Mouse (Mus musculus): Measurements from ENCODE around the gene Lmna. TPM values are rescaled to one million over a fixed set of nuclear protein-coding genes. Genes with fewer than 3 reads are reported as not detected.

Gene Lmna
- total RNA-seq, 2 experiments from 2014 or later, result 75.3 to 79.8 TPM

- intact Hi-C loops (cut with DNase I), result loop anchor here (2.0 kb wide), 1 partner anchor 118 kb away; no protein-coding TSS in a partner anchor
- peak; percentile 80 to 81 for DNase-seq
These were observed 16.7 kb upstream of the Lmna start for GRCm38 (mm10) chr3:88526157-88527131.

GRCm38 (mm10) chr3:88525021-88525420 is 15.3 kb upstream of the Lmna start:
- DNase-seq, result no peak
- intact Hi-C loops (cut with DNase I), result no loop called here

DNA sequence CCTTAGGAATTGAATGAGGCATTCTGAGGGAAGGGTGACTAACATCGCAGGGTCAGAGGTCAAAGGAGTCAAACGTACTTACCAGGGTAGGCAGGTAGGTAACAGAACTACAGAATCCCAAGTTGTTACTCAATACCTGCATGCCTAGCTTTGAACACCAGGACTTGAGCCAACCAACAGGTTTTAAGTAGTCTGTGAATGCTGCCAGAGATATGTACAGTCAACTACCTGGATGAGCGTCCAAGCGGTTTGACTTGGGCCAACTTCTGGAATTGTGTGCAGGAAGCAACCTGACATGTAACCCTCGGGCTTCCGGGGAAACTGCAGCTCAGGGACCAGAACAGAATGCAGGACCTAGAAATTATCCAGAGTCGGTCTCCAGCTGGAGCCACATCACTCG is 13.3 kb upstream of the Lmna start:
- no peak for DNase-seq
- intact Hi-C loops (cut with DNase I), result loop anchor here (1.0 kb wide), 1 partner anchor 36 kb away; no protein-coding TSS in a partner anchor

DNA sequence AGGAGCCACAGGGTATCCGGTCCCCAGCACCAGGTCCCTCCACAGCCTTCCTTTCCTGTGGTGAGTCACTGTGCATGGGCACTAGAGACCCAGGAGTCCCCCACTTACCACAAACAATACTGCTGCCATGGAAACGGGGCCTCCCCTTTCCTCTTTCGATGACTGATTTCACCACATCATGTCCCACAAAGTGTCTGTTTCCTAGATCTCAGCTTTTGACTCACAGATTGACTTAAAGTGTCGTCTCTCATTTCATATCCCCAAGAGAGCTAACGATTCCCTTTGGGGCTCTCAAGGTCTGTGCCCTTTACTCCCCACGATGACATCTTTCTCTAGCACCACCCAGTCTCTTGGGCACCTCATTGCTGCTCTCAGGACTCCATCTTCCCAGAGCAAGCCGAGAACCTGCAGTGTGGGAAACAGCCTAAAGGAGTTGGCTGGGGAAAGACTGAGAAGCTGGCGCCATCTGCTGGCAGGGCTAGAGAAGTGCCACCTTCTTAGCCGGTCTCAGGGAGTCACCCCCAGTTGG is 12.1 kb upstream of the Lmna start:
- intact Hi-C loops (cut with DNase I), result loop anchor here (1.0 kb wide), 1 partner anchor 39 kb away; no protein-coding TSS in a partner anchor
- peak; percentile 59 to 64 for DNase-seq

DNA sequence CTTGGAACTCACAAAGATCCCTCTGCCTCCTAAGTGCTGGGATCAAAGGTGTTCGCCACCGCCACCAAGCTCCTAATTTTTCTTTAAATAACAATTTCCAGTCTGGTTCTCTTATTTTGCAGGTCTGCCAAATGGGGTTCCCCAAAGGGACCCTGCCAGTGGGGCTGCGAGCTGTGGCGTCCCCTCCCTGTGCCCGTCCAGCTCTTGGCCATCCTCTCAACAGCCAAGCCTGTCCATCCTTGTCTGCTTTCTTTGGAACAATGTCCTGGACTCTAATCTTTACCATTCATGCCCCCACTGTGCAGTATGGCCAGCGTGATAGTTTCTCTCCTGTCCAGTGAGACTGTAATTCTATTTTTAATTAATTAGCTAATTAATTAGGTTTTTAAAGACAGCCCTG is 11.4 kb upstream of the Lmna start:
- intact Hi-C loops (cut with DNase I), result loop anchor here (1.0 kb wide), 1 partner anchor 38 kb away; no protein-coding TSS in a partner anchor
- DNase-seq, result no peak

DNA sequence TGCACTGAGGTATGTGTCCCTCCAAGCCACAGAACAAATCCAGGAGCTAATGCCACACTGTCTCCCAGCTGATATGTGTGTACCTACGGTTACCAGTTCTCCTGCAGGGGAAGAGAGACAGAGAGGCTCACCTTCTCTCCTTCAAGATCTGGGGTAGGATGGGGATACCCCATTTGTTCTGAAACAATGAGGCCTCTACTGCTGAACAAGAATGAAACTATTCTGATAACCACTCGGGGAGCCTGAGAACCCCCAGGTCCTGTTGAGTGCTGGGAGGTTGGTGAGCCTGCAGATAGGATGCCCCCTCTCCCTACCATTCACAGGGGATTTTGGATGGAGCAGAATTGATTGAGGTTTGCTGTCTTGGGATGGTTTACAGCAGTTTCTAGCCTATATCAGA is 10.3 kb upstream of the Lmna start:
- intact Hi-C loops (cut with DNase I), result no loop called here
- no peak for DNase-seq

GRCm38 (mm10) chr3:88518411-88518810 is 8.7 kb upstream of the Lmna start:
- intact Hi-C loops (cut with DNase I), result no loop called here
- DNase-seq, result no peak

GRCm38 (mm10) chr3:88516407-88516806 is 6.7 kb upstream of the Lmna start:
- DNase-seq, result no peak
- intact Hi-C loops (cut with DNase I), result no loop called here

DNA sequence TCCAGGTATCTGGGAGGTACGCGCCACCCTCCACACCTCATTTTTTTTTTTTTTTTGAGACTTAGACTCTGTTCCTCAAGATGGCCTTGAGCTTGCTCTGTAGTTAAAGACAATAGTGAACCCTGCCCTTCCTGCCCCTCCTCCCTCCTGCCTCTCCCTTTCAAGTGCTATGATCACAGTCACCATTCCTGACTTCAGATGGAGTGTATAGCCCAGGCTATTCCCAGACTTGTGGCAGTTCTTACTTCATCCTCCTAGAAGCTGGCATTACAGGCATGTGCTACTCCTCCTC is 5.3 kb upstream of the Lmna start:
- intact Hi-C loops (cut with DNase I), result no loop called here
- DNase-seq, result no peak

GRCm38 (mm10) chr3:88514231-88515094 is 4.7 kb upstream of the Lmna start:
- no peak for DNase-seq
- intact Hi-C loops (cut with DNase I), result no loop called here

GRCm38 (mm10) chr3:88513546-88514115 is 3.9 kb upstream of the Lmna start:
- no peak for DNase-seq
- intact Hi-C loops (cut with DNase I), result no loop called here

DNA sequence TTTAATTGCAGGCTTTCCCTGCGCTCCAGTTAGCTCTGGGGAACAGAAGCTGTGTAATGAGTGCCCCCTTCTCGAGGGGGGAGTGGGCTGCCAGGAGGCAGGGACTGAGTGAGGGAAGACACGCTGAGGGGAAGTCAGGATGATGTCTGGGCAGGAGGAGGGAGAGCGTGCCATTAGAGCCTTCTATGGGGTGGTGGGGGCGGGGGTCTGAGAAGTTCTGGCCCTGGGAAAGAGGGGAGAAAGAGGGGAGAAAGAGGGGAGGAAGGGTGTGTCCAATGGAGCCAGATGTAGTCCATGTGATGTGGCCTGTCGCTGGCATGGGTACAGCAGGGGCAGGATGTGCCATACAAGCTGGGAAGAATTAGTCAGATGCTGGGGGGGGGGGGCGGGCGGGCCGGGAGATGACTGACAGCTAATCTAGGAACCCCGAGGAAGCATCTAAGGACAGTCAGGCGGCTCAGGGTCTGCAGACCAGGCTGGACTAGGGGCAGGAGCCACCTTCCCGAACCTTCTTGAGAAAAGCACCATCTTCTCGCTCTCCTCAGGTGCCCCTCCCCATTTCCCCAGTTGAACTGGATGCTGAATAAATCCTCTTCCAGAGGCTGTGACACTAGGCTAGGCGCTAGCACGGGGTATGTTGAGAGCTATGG is 3.3 kb upstream of the Lmna start:
- intact Hi-C loops (cut with DNase I), result no loop called here
- no peak for DNase-seq

- DNase-seq, result no peak
- intact Hi-C loops (cut with DNase I), result no loop called here
These were observed 2.6 kb upstream of the Lmna start for GRCm38 (mm10) chr3:88512141-88512895.

DNA sequence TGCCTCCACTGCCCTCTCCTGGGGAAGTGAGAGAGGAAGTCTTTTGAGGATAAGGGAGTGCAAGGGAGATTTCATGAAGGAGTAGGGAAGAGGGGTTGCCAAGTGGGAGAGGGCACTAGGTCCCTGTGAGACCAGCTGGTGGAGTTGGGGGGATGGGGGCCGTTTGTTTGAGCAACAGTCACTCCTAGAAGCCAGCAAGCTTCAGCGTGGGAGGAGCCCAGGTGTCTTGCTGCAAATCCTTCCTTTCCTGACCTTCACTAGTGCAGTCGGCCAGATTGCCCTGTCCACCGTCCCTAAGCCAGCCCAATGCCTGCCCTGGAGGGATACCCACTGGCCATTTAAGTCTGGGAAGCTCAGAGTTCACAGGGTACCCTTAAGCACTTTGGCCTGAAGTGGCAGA is 1.8 kb upstream of the Lmna start:
- intact Hi-C loops (cut with DNase I), result no loop called here
- no peak for DNase-seq

DNA sequence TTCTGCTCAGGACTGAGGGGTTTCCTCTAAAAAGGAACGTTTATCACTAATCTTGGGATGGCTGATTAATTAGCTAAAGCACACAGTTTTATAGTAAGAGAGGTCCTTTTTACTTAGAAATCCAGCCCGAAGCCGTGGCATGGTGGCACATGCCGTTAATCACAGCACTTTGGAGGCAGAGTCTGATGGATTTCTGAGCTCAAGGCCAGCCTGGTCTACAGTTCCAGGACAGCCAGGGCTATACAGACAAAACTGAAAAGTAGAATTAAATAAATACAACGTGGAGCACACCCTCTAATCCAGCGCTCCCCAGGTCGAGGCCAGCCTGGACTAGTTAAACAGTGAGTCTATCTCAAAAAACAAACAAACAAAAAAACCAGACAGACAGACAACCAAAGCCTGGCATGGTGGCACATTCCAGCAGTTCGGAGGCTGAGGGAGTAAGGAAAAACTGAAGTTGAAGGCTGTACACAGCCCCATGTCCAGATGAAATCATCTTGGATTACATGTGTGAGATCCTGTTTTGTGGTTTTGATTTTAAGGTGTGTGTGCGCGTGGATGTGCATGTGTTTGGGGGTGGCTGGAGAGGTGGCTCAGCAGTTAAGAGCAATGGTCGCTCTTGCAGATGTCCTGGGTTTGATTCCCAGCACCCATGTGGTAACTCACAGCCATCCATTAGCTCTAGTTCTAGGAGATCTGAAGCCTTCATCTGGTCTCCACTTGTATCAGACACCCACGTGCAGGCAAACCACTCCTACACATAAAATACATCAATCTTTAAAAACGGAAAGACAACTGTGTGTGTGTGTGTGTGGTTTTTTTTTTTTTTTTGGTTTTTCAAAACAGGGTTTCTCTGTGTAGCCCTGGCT is 899 bp upstream of the Lmna start:
- intact Hi-C loops (cut with DNase I), result no loop called here
- no peak for DNase-seq

GRCm38 (mm10) chr3:88509250-88509649 is 506 bp downstream of the Lmna start:
- intact Hi-C loops (cut with DNase I), result no loop called here
- no peak for DNase-seq

GRCm38 (mm10) chr3:88505765-88506164 is 4.0 kb downstream of the Lmna start:
- DNase-seq, result no peak
- intact Hi-C loops (cut with DNase I), result no loop called here

- DNase-seq, result no peak
- intact Hi-C loops (cut with DNase I), result no loop called here
These were observed 4.7 kb downstream of the Lmna start for GRCm38 (mm10) chr3:88505081-88505480.
